Mouse (Mus musculus): ENCODE measurements around the gene Galr2.

GRCm38 (mm10) chr11:116254627-116255026, 26.1 kb upstream of the Galr2 start:
- TF ChIP-seq CTCF (IDR thresholded peaks at IDR 0.05; ENCODE audit: borderline replicate concordance, control insufficient read depth, extremely low read depth, insufficient read depth, low read length, poor library complexity) (no peak), POLR2A (IDR thresholded peaks at IDR 0.05; ENCODE audit: control insufficient read depth, extremely low read depth, insufficient read depth, low read length, poor library complexity) (no peak)

Data from thymus, adult 2 months (tissue).